Mouse (Mus musculus) hindbrain, embryonic 11.5 days (tissue): ENCODE measurements around the gene Kdsr. TPM values are rescaled to one million over a fixed set of nuclear protein-coding genes. Genes with fewer than 3 reads are reported as not detected.

ENCODE experiments used
- ATAC-seq: fragments of 200-750 bp; cut with Nextera tagmentation; 2 replicates; pipeline ENCODE4 v1.8.0; 2017; ENCODE audit warnings: mild to moderate bottlenecking, moderate TSS enrichment, moderate library complexity; ENCODE audit not compliant: low FRiP score
- DNase-seq: peaks from one replicate; pipeline ENCODE4 v3.0.0-alpha.2; 2015; ENCODE audit warnings: low spot score
- H3K27ac ChIP-seq: fragments of 300-500 bp; sonication (generic); 2 replicates; pipeline ENCODE4 v1.5.1; 2014; ENCODE audit warnings: mild to moderate bottlenecking, low read depth, low read length
- H3K27me3 ChIP-seq: fragments of 300-500 bp; sonication (generic); 2 replicates; pipeline ENCODE4 v1.6.1; 2014; ENCODE audit warnings: mild to moderate bottlenecking, low read length, moderate library complexity, mixed read lengths; ENCODE audit not compliant: control insufficient read depth, insufficient read depth
- H3K36me3 ChIP-seq: fragments of 300-500 bp; sonication (generic); 2 replicates; pipeline ENCODE4 v1.6.1; 2014; ENCODE audit warnings: mild to moderate bottlenecking, low read length, moderate library complexity, mixed read lengths; ENCODE audit not compliant: control insufficient read depth, insufficient read depth
- H3K4me1 ChIP-seq: fragments of 300-500 bp; sonication (generic); replicated peaks from 2 replicates; pipeline ENCODE4 v1.6.1; 2014; ENCODE audit warnings: low read length, mixed read lengths; ENCODE audit not compliant: control insufficient read depth, insufficient read depth
- H3K4me2 ChIP-seq: fragments of 300-500 bp; sonication (generic); replicated peaks from 2 replicates; pipeline ENCODE4 v1.6.1; 2014; ENCODE audit warnings: mild to moderate bottlenecking, low read depth, low read length
- H3K4me3 ChIP-seq: fragments of 300-500 bp; sonication (generic); 2 replicates; pipeline ENCODE4 v1.5.1; 2014; ENCODE audit warnings: low read depth, low read length
- H3K9ac ChIP-seq: fragments of 300-500 bp; sonication (generic); 2 replicates; pipeline ENCODE4 v1.6.1; 2014; ENCODE audit warnings: low read depth, low read length
- H3K9me3 ChIP-seq: fragments of 300-500 bp; sonication (generic); 2 replicates; pipeline ENCODE4 v1.6.1; 2016; ENCODE audit warnings: low read length; ENCODE audit not compliant: control insufficient read depth
- WGBS: fragments of 180-500 bp; shearing (Covaris S2); extraction: QIAGEN DNeasy Blood & Tissue Kit; methylation state at CpG from one replicate; pipeline ENCODE4 v1.1.7; 2014; 5-methylcytosine and 5-hydroxymethylcytosine counted together
- polyA plus RNA-seq: library from polyadenylated mRNA; unstranded; fragments of >200 nt; fragmentation: Nextera tagmentation; extraction: Ambion mirVana; gene quantifications from 2 replicates; pipeline ENCODE4 v1.2.1, GENCODE M21; 2014

Gene Kdsr
- polyA plus RNA-seq, 1 experiment from 2014 or later: 10.3 TPM

GRCm38 (mm10) chr1:106717071-106717601, 42.4 kb downstream of the Kdsr start:
- Histone ChIP-seq H3K9ac (no peak overlapping the region), H3K4me2 (no peak overlapping the region), H3K4me3 (no peak overlapping the region), H3K4me1 (no peaks in the 10 kb centered on the region; the same call in 1 of the 2 replicates), H3K9me3 (no peaks in the 10 kb centered on the region), H3K36me3 (no peaks in the 10 kb centered on the region), H3K27me3 (no peaks in the 10 kb centered on the region; the same call in 1 of the 2 replicates), H3K27ac (no peak overlapping the region)
- WGBS: 34% methylated on average over 7 of the region's 7 CpGs
- DNase-seq (peak; percentile 81), ATAC-seq (no peak)

DNA sequence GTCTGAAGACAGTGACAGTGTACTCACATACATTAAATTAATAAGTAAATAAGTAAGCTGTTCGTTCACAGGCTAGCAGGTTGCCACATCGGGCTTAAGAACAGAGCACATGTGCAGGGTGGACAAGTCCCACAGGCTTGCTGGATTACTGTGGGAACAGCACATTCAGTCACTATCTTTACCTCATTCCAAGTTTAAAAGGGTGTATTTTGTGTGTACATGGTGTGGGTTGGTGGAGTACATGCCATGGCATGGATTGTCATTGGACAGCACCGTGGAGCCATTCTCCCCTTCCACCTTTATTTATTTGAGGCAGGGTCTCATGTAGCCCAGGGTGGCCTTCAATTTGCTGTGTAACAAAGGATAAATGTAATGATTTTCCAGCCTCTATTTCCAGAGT, 43.4 kb downstream of the Kdsr start:
- 85% methylated on average over 3 of the region's 3 CpGs for WGBS
- Histone ChIP-seq H3K4me1 (no peaks in the 10 kb centered on the region; the same call in 1 of the 2 replicates), H3K4me3 (no peak overlapping the region), H3K9me3 (no peaks in the 10 kb centered on the region), H3K27me3 (no peaks in the 10 kb centered on the region; the same call in 1 of the 2 replicates), H3K27ac (no peak overlapping the region), H3K36me3 (no peaks in the 10 kb centered on the region), H3K4me2 (no peak overlapping the region), H3K9ac (no peak overlapping the region)
- ATAC-seq (no peak), DNase-seq (no peak)

DNA sequence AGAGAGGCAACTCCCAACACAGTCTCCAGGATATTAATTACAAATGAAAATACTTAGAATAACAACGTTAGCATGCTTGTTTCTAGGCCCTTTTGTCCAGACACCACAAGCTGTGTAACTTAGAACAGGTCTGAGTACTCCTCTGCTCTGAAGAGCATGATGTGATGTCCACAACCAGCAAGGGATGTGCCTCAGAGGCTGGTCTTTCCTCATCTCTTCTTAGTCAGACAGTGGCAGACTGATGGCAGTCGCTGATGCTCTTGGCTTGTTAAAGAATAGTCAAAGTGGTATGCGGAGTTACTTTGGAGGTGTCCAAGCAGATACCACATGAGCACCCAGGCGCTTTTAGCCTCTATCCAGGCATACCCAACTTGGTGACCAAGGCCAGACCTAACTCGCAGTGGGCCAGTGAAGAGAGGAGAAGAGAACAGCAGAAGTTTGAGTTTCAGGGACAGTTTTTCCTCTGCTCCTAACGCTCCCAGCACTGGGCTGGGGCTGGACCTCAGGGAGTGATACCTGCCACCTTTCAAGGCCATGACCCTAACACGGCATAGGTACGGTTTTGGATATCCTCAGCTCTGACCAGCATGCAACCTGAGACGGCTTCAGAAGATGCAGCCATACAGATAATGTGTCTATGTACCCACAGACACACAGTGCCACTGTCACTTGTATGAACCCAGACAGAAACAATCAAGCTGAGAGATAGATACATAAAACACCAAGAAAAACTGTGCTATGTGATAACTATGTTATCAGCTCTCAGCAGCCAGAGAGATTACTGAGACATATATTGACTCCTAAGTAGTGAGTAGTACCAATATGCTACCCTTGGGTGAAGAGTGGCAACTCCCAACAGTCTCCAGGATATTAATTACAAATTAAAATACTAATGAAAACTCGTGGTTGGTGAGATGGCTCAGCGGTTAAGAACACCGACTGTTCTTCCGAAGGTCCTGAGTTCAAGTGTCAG, 44.1 kb downstream of the Kdsr start:
- no peaks in the 10 kb centered on the region; the same call in 1 of the 2 replicates for H3K27me3 ChIP-seq
- no peaks in the 10 kb centered on the region for H3K9me3 ChIP-seq
- no peak overlapping the region for H3K4me2 ChIP-seq
- no peaks in the 10 kb centered on the region; the same call in 1 of the 2 replicates for H3K4me1 ChIP-seq
- ATAC-seq (no peak), DNase-seq (no peak)
- H3K27ac ChIP-seq: no peak overlapping the region
- no peaks in the 10 kb centered on the region for H3K36me3 ChIP-seq
- no peak overlapping the region for H3K9ac ChIP-seq
- no peak overlapping the region for H3K4me3 ChIP-seq
- WGBS: 85% methylated on average over 13 of the region's 13 CpGs

DNA sequence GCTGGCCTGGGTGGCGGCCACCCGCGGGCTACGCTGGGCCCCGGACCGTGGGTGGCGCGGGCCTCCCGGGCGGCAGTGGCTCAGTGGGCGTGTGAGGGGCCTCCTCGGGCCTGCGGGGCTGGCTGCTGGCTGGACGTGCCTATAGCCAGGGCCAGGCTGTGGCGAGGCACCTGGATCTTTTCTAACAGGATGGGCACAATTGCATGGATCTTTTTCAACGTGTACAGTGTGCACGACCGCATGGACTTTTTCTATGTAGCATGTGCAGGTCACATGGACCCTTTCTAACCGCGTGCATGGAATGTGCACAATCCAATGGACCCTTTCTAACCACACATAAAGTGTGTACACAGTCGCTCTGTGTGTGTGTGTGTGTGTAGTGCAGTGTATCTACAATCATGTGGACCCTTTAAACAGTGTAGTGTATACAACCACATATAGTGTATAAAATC, 45.0 kb downstream of the Kdsr start:
- Histone ChIP-seq H3K4me2 (peak overlapping the region; percentile 66), H3K9me3 (no peaks in the 10 kb centered on the region), H3K4me1 (no peaks in the 10 kb centered on the region; the same call in 1 of the 2 replicates), H3K27ac (peak overlapping the region; percentile 79), H3K27me3 (no peaks in the 10 kb centered on the region; the same call in 1 of the 2 replicates), H3K4me3 (peak overlapping the region; percentile 74), H3K9ac (peak overlapping the region; percentile 88), H3K36me3 (no peaks in the 10 kb centered on the region)
- 8% methylated on average over 14 of the region's 21 CpGs for WGBS
- DNase-seq (peak; percentile 59), ATAC-seq (peak; percentile 86)

GRCm38 (mm10) chr1:106713621-106714529, 45.7 kb downstream of the Kdsr start, which contains the start of gene Bcl2:
Gene Bcl2, minus strand, starts transcription at chr1:106714274.
- ATAC-seq (peak; percentile 87), DNase-seq (peak; percentile 76)
- peak within 1 kb of the TSS; percentile 74 for H3K4me3 ChIP-seq
- no peaks in the 10 kb centered on the region; the same call in 1 of the 2 replicates for H3K4me1 ChIP-seq
- H3K27ac ChIP-seq: peak within 1 kb of the TSS; percentile 79
- H3K9ac ChIP-seq: peak within 1 kb of the TSS; percentile 88
- H3K36me3 ChIP-seq: no peaks in the 10 kb centered on the region
- H3K27me3 ChIP-seq: no peaks in the 10 kb centered on the region; the same call in 1 of the 2 replicates
- no peaks in the 10 kb centered on the region for H3K9me3 ChIP-seq
- 0% methylated on average over 47 of the region's 95 CpGs for WGBS
- H3K4me2 ChIP-seq: peak within 1 kb of the TSS; percentile 66

- Histone ChIP-seq H3K4me3 (peak overlapping the region; percentile 74), H3K36me3 (no peaks in the 10 kb centered on the region), H3K27me3 (no peaks in the 10 kb centered on the region; the same call in 1 of the 2 replicates), H3K9ac (no peak overlapping the region), H3K9me3 (no peaks in the 10 kb centered on the region), H3K4me2 (peak overlapping the region; percentile 66), H3K4me1 (no peaks in the 10 kb centered on the region; the same call in 1 of the 2 replicates), H3K27ac (no peak overlapping the region)
- ATAC-seq (peak; percentile 10; the same call in 1 of the 2 replicates), DNase-seq (peak; percentile 56)
- WGBS: 12% methylated on average over 22 of the region's 22 CpGs
These were observed 47.2 kb downstream of the Kdsr start for GRCm38 (mm10) chr1:106712330-106712729.

- no peak for DNase-seq
- H3K36me3 ChIP-seq: no peaks in the 10 kb centered on the region
- WGBS: 71% methylated on average over 12 of the region's 12 CpGs
- H3K4me3 ChIP-seq: peak overlapping the region; percentile 74; the same call in 1 of the 2 replicates
- H3K27me3 ChIP-seq: no peaks in the 10 kb centered on the region; the same call in 1 of the 2 replicates
- H3K9me3 ChIP-seq: no peaks in the 10 kb centered on the region
- ATAC-seq: no peak
- H3K9ac ChIP-seq: no peak overlapping the region
- H3K4me2 ChIP-seq: peak overlapping the region; percentile 66
- no peaks in the 10 kb centered on the region; the same call in 1 of the 2 replicates for H3K4me1 ChIP-seq
- no peak overlapping the region for H3K27ac ChIP-seq
These were observed 48.0 kb downstream of the Kdsr start for GRCm38 (mm10) chr1:106711356-106712125.
